Mouse (Mus musculus) C2C12 (cell line): ENCODE results near the gene Rbm20.

ENCODE experiments used
- CTCF ChIP-seq: IDR thresholded peaks from one replicate; pipeline ENCODE4 v1.5.1; 2011; ENCODE audit not compliant: control insufficient read depth, insufficient read depth, insufficient read length
- MAX ChIP-seq: IDR thresholded peaks from one replicate; pipeline ENCODE4 v1.6.1; 2011; ENCODE audit warnings: mild to moderate bottlenecking, control low read depth
- MYOD1 ChIP-seq: IDR thresholded peaks from one replicate; pipeline ENCODE4 v1.6.1; 2011; ENCODE audit warnings: low read depth; ENCODE audit not compliant: control insufficient read depth, insufficient read length
- USF1 ChIP-seq: IDR thresholded peaks from one replicate; pipeline ENCODE4 v1.6.1; 2011; ENCODE audit warnings: low read depth, mild to moderate bottlenecking, control low read depth, moderate library complexity

GRCm38 (mm10) chr19:53815714-53816113 is 138.6 kb downstream of the Rbm20 start:
- no peak for TF ChIP-seq CTCF
- no peak for TF ChIP-seq MYOD1
- TF ChIP-seq MAX: no peak
- no peak for TF ChIP-seq USF1
